Mouse (Mus musculus) hindbrain, embryonic 13.5 days (tissue): ENCODE measurements around the gene Rxfp4. TPM values are rescaled to one million over a fixed set of nuclear protein-coding genes. Genes with fewer than 3 reads are reported as not detected.

Experiments
- ATAC-seq: fragments of 200-750 bp; cut with Nextera tagmentation; 2 replicates; pipeline ENCODE4 v1.8.0; 2017; ENCODE audit warnings: moderate TSS enrichment; ENCODE audit not compliant: low FRiP score
- H3K27ac ChIP-seq: fragments of 300-500 bp; sonication (generic); 2 replicates; pipeline ENCODE4 v1.5.1; 2015; ENCODE audit warnings: inconsistent platforms, mild to moderate bottlenecking, moderate library complexity
- H3K27me3 ChIP-seq: fragments of 300-500 bp; sonication (generic); 2 replicates; pipeline ENCODE4 v1.6.1; 2015; ENCODE audit warnings: mild to moderate bottlenecking, inconsistent platforms
- H3K36me3 ChIP-seq: fragments of 300-500 bp; sonication (generic); 2 replicates; pipeline ENCODE4 v1.6.1; 2015; ENCODE audit warnings: mild to moderate bottlenecking, inconsistent platforms
- H3K4me1 ChIP-seq: fragments of 300-500 bp; sonication (generic); replicated peaks from 2 replicates; pipeline ENCODE4 v1.6.1; 2015; ENCODE audit warnings: inconsistent platforms
- H3K4me2 ChIP-seq: fragments of 300-500 bp; sonication (generic); 2 replicates; pipeline ENCODE4 v1.6.1; 2015; ENCODE audit warnings: inconsistent platforms, mild to moderate bottlenecking, moderate library complexity
- H3K4me3 ChIP-seq: fragments of 300-500 bp; sonication (generic); 2 replicates; pipeline ENCODE4 v1.5.1; 2015; ENCODE audit warnings: mild to moderate bottlenecking, inconsistent platforms
- H3K9ac ChIP-seq: fragments of 300-500 bp; sonication (generic); 2 replicates; pipeline ENCODE4 v1.6.1; 2015; ENCODE audit warnings: mild to moderate bottlenecking, inconsistent platforms
- H3K9me3 ChIP-seq: fragments of 300-500 bp; sonication (generic); 2 replicates; pipeline ENCODE4 v1.6.1; 2016; ENCODE audit warnings: inconsistent platforms
- WGBS: fragments of 180-500 bp; shearing (Covaris S2); methylation state at CpG from one replicate; pipeline ENCODE4 v1.1.7; 2015; 5-methylcytosine and 5-hydroxymethylcytosine counted together
- polyA plus RNA-seq: library from polyadenylated mRNA; unstranded; fragments of >200 nt; fragmentation: Nextera tagmentation; extraction: Ambion mirVana; gene quantifications from 2 replicates; pipeline ENCODE4 v1.2.1, GENCODE M21; 2015

Gene Rxfp4
- polyA plus RNA-seq, 1 experiment from 2014 or later = not detected

GRCm38 (mm10) chr3:88623346-88624135 is 29.4 kb downstream of the Rxfp4 start:
- H3K9me3 ChIP-seq = no peaks in the 10 kb centered on the region
- H3K4me2 ChIP-seq = peak overlapping the region; percentile 82
- H3K9ac ChIP-seq = peak overlapping the region; percentile 99
- 1% methylated on average over 14 of the region's 15 CpGs for WGBS
- 0 out of 2 replicates have a peak, but pooled peaks have one; percentile 11 for ATAC-seq
- H3K4me3 ChIP-seq = peak overlapping the region; percentile 92
- peak overlapping the region; percentile 98 for H3K27ac ChIP-seq
- peaks cover 63% of the 10 kb centered on the region for H3K4me1 ChIP-seq
- peaks cover 14% of the 10 kb centered on the region; the same call in 1 of the 2 replicates for H3K36me3 ChIP-seq
- H3K27me3 ChIP-seq = no peaks in the 10 kb centered on the region

- peaks cover 57% of the 10 kb centered on the region for H3K4me1 ChIP-seq
- peak overlapping the region; percentile 99 for H3K9ac ChIP-seq
- H3K4me2 ChIP-seq = peak overlapping the region; percentile 82
- peaks cover 14% of the 10 kb centered on the region; the same call in 1 of the 2 replicates for H3K36me3 ChIP-seq
- no peaks in the 10 kb centered on the region for H3K9me3 ChIP-seq
- H3K27ac ChIP-seq = peak overlapping the region; percentile 98
- WGBS = 0% methylated on average over 5 of the region's 6 CpGs
- ATAC-seq = no peak
- H3K4me3 ChIP-seq = peak overlapping the region; percentile 92
- H3K27me3 ChIP-seq = no peaks in the 10 kb centered on the region
These were observed 30.0 kb downstream of the Rxfp4 start for GRCm38 (mm10) chr3:88622941-88623345.

- Histone ChIP-seq H3K27ac (peak overlapping the region; percentile 98), H3K36me3 (peaks cover 10% of the 10 kb centered on the region; the same call in 1 of the 2 replicates), H3K4me3 (peak overlapping the region; percentile 92), H3K4me1 (peaks cover 53% of the 10 kb centered on the region), H3K4me2 (peak overlapping the region; percentile 82), H3K27me3 (no peaks in the 10 kb centered on the region), H3K9me3 (no peaks in the 10 kb centered on the region), H3K9ac (peak overlapping the region; percentile 99)
- under 1% methylated on average over 24 of the region's 24 CpGs for WGBS
- no peak for ATAC-seq
These were observed 30.6 kb downstream of the Rxfp4 start for GRCm38 (mm10) chr3:88622113-88622940.

GRCm38 (mm10) chr3:88621537-88622112 is 31.3 kb downstream of the Rxfp4 start:
- peaks cover 9% of the 10 kb centered on the region; the same call in 1 of the 2 replicates for H3K36me3 ChIP-seq
- peak overlapping the region; percentile 92 for H3K4me3 ChIP-seq
- H3K4me2 ChIP-seq = peak overlapping the region; percentile 82
- peaks cover 48% of the 10 kb centered on the region for H3K4me1 ChIP-seq
- peak overlapping the region; percentile 99 for H3K9ac ChIP-seq
- under 1% methylated on average over 34 of the region's 36 CpGs for WGBS
- H3K9me3 ChIP-seq = no peaks in the 10 kb centered on the region
- H3K27ac ChIP-seq = peak overlapping the region; percentile 98
- H3K27me3 ChIP-seq = no peaks in the 10 kb centered on the region
- ATAC-seq = peak; percentile 40; the same call in 1 of the 2 replicates

- Histone ChIP-seq H3K4me2 (peak overlapping the region; percentile 82), H3K27ac (peak overlapping the region; percentile 98), H3K4me3 (peak overlapping the region; percentile 92), H3K4me1 (peaks cover 48% of the 10 kb centered on the region), H3K27me3 (no peaks in the 10 kb centered on the region), H3K36me3 (peaks cover 5% of the 10 kb centered on the region; the same call in 1 of the 2 replicates), H3K9me3 (no peaks in the 10 kb centered on the region), H3K9ac (peak overlapping the region; percentile 99)
- peak; percentile 72 for ATAC-seq
- WGBS = 0% methylated on average over 59 of the region's 64 CpGs
These were observed 31.9 kb downstream of the Rxfp4 start for GRCm38 (mm10) chr3:88620992-88621536.

GRCm38 (mm10) chr3:88620146-88620991 is 32.6 kb downstream of the Rxfp4 start:
- peak overlapping the region; percentile 98 for H3K27ac ChIP-seq
- peak overlapping the region; percentile 82 for H3K4me2 ChIP-seq
- ATAC-seq = no peak
- H3K27me3 ChIP-seq = no peaks in the 10 kb centered on the region
- H3K36me3 ChIP-seq = 0 out of 2 replicates have a peak, but pooled peaks cover 4% of the 10 kb centered on the region
- H3K9ac ChIP-seq = peak overlapping the region; percentile 99
- 14% methylated on average over 15 of the region's 15 CpGs for WGBS
- no peaks in the 10 kb centered on the region for H3K9me3 ChIP-seq
- H3K4me1 ChIP-seq = peaks cover 47% of the 10 kb centered on the region
- H3K4me3 ChIP-seq = peak overlapping the region; percentile 92

- H3K27ac ChIP-seq = no peak overlapping the region
- no peaks in the 10 kb centered on the region for H3K9me3 ChIP-seq
- peaks cover 38% of the 10 kb centered on the region for H3K4me1 ChIP-seq
- H3K4me3 ChIP-seq = no peak overlapping the region
- no peaks in the 10 kb centered on the region for H3K36me3 ChIP-seq
- H3K9ac ChIP-seq = no peak overlapping the region
- ATAC-seq = no peak
- no peaks in the 10 kb centered on the region for H3K27me3 ChIP-seq
- no peak overlapping the region for H3K4me2 ChIP-seq
- WGBS = 47% methylated on average over 8 of the region's 9 CpGs
These were observed 33.5 kb downstream of the Rxfp4 start for GRCm38 (mm10) chr3:88619113-88620097.

GRCm38 (mm10) chr3:88618074-88618871 is 34.7 kb downstream of the Rxfp4 start:
- Histone ChIP-seq H3K27me3 (no peaks in the 10 kb centered on the region), H3K4me3 (no peak overlapping the region), H3K27ac (no peak overlapping the region), H3K36me3 (no peaks in the 10 kb centered on the region), H3K9ac (no peak overlapping the region), H3K9me3 (no peaks in the 10 kb centered on the region), H3K4me1 (peaks cover 28% of the 10 kb centered on the region), H3K4me2 (no peak overlapping the region)
- ATAC-seq = no peak
- 78% methylated on average over 8 of the region's 8 CpGs for WGBS

GRCm38 (mm10) chr3:88616951-88617500 is 35.9 kb downstream of the Rxfp4 start:
- no peak overlapping the region for H3K27ac ChIP-seq
- H3K4me2 ChIP-seq = 0 out of 2 replicates have a peak overlapping the region, but pooled peaks have one; percentile 2
- H3K27me3 ChIP-seq = no peaks in the 10 kb centered on the region
- no peaks in the 10 kb centered on the region for H3K36me3 ChIP-seq
- peaks cover 28% of the 10 kb centered on the region for H3K4me1 ChIP-seq
- ATAC-seq = no peak
- WGBS = 80% methylated on average over 3 of the region's 3 CpGs
- H3K9me3 ChIP-seq = no peaks in the 10 kb centered on the region
- H3K4me3 ChIP-seq = no peak overlapping the region
- 0 out of 2 replicates have a peak overlapping the region, but pooled peaks have one; percentile 35 for H3K9ac ChIP-seq
